Mouse (Mus musculus) inflammation-experienced regulatory T-cells (primary cell): ENCODE results near the gene Gba. TPM values are rescaled to one million over a fixed set of nuclear protein-coding genes. Genes with fewer than 3 reads are reported as not detected.

Experiments
- polyA plus RNA-seq, 2 experiments: library from polyadenylated mRNA; unstranded; fragments of 100-300 nt; shearing (Covaris generic); gene quantifications; one replicate each; pipeline ENCODE4 v1.2.1; 2017

Gene Gba
- polyA plus RNA-seq, result 100 to 1,000 TPM; 120 to 135 TPM

GRCm38 (mm10) chr3:89202253-89203141 is at the start of gene Gba:
Gba (plus strand) TSS chr3:89202928.

DNA sequence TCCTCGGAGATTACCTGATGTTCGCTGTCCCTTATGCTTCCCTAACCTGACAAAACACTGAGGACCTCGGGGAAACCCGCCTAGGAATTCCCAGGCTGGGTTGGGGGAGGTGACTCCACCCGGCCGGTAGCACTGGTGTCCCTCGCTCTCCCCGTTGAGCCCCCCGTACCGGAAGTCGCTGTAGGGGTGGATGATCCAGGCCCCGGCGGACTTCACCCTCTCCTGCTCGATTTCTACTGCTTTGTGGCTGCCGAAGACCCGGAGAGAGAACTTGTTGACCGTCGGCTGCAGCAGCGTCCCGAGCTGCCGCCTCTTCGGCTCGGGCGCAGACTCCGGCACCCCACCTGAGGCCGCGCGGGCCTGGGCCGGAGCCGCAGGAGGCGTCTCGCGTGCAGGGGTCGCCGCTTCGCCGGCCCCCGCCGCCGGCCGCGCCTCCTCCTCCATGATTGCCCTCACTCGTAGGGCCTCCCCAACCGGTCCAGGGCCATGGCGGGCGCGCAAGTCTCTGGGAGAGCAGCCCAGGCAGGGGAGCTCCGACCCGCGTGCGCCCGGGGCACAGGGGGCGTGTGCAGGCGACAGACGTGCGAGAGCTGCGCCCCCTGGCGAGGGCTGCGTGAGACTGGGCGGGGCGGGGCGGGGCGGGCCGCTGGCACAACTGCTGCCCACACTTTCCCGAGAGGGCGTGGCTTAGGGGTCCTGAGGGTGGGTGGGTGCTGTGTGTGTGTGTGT is 42.9 kb upstream of the Gba start, which contains the start of gene Hcn3:
TSS of gene Hcn3 (minus strand) at position 581 of the 729 bp plus-strand sequence.

GRCm38 (mm10) chr3:89164506-89165267 is 38.0 kb upstream of the Gba start, which contains the start of gene Clk2:
Clk2 (plus strand) TSS chr3:89164795.

GRCm38 (mm10) chr3:89177242-89178106 is 25.3 kb upstream of the Gba start, which contains the start of gene Scamp3:
Scamp3 (plus strand) TSS chr3:89177473.

GRCm38 (mm10) chr3:89183058-89183958 is 19.4 kb upstream of the Gba start, which contains the start of gene Fam189b:
Fam189b (plus strand) TSS chr3:89183143.

DNA sequence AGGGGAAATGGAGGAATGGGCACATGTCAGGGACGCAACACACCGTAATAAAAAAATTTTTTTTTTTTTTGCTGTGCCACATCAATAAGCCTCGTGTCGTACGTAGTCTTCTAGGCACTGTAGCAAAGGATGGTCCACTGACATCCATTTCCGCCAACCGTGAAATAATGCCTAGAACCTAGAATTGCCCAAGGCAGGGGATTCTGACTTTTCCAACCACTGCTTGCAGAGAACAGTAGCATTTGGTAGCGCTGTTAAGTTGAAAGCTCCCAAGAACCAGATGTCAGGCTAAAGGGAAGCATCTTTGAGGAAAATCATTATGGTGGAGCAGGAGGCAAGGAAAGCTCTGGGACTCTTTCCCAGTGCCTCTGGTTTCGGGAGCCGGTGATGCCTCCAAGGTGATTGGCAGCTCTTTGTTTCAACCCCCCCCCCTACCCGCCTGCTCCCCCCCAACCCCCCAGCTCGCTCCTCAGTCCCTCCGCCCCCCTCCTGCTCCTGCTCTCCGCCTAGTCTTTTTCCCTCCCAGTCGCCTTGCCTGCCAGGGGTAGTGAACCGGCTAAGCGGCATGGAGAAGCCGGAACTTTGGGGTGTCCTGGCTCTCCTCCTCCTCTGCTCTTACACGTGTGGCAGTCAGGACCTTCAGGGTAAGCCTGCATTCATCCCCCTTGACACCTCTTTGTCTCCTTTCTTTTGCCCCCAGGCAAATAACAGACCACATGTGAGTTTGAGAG is 12.1 kb downstream of the Gba start, which contains the start of gene Thbs3:
TSS of gene Thbs3 (plus strand) at position 500 of the 731 bp plus-strand sequence.

GRCm38 (mm10) chr3:89226900-89227299 is 24.2 kb downstream of the Gba start, which contains the start of gene Mtx1:
Mtx1 (minus strand) TSS chr3:89227088.

DNA sequence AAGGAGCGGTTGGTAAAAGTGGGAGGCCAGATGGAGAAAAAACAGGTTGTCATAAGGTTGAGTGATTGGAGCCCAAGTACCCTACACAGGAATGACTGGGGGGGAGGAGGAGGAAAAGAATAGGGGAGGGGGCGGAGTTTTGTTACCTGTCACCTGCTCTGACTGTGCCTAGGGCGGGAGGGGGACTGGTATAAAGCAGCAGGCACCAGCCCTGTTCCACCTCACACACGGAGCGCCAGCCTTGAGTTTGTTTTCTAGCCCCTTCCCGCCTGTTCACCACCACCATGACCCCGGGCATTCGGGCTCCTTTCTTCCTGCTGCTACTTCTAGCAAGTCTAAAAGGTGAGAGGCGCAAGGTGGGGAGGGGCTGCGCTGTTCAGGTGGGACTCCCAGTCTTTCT is 26.1 kb downstream of the Gba start, which contains the start of gene Muc1:
TSS of gene Muc1 (plus strand) at position 222 of the 400 bp plus-strand sequence.

DNA sequence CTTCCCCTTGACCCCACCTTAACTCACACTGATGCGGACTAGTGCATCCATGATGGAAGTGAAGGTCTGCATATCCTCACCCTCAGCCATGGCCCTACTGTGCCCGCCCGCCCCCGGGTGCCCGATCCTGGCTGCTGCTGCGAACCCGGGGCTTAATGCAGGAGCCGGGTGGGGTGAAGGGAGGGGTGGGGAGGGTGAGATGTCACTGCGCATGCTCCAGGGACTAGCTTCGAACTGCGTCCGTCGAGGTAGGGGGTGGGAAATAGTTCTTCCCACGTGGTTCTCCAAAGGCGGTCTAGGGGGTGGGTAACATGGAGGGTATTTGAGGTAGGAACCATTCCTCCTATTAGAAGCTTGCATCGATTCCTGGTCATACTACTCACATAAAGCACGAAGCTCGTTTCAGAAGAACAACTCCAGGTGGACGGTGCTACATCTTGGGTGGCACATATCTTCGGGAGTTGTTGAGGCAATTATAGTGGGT is 43.0 kb downstream of the Gba start, which contains the start of gene Krtcap2:
TSS of gene Krtcap2 (plus strand) at position 279 of the 484 bp plus-strand sequence.

DNA sequence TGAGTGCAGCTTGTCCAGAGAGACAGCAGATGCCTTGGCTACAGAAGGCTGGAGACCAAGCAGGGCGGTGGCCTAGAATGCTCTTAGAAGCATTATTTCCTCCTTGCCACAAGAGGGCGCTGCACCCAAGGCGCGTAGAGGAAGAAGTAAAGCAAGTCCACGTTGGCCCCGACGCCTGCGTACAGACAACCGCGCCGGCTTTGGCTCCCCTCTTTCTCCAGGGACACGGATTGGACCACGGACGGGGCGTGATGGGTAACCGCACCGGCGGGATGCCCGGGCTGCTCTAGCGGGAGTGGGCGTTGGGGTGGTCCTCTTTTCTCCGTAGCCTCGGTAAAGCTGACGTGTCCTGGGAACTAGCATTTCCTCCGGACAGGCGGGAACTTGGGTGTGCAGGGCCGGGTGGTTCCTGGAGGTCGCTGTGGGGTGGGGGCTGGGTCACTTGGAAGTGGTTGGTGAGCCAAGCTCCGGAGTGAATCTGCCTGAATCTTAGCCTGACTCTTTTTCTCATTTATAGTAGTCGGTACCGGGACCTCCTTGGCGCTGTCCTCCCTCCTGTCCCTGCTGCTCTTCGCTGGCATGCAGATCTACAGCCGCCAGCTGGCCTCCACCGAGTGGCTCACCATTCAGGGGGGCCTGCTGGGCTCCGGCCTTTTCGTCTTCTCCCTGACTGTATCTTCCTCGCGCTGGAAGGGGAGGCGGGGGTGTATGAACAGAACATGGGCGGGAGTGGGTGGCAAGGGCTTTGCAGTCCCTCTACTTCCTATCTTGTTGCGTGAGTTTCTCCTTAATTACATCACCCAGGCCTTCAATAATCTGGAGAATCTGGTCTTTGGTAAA is 43.8 kb downstream of the Gba start, which contains the start of gene Trim46:
TSS of gene Trim46 (minus strand) at position 49 of the 840 bp plus-strand sequence.

Other genes starting within 250 kb of the Gba start
- 10 to 100 TPM; 41.8 to 47.3 TPM for gene Rusc1, start 109.6 kb upstream of the Gba start, polyA plus RNA-seq
- under 1 TPM in 1 of 2 experiments, not detected in 1; 0.23 TPM for gene Gm43738, start 101.8 kb upstream of the Gba start, polyA plus RNA-seq
- 100 to 1,000 TPM in 1 of 2 experiments, 10 to 100 TPM in 1; 59.8 to 110 TPM for gene Fdps, start 101.0 kb upstream of the Gba start, polyA plus RNA-seq
- 1 to 10 TPM in 1 of 2 experiments, not detected in 1; 1.8 TPM for gene Pklr, start 66.8 kb upstream of the Gba start, polyA plus RNA-seq
- gene Hcn3, start 42.7 kb upstream of the Gba start, polyA plus RNA-seq, result 1 to 10 TPM in 1 of 2 experiments, under 1 TPM in 1; 0.76 to 2.1 TPM
- gene Clk2, start 38.1 kb upstream of the Gba start, polyA plus RNA-seq, result 100 to 1,000 TPM; 115 to 129 TPM
- 100 to 1,000 TPM; 257 to 293 TPM for gene Scamp3, start 25.5 kb upstream of the Gba start, polyA plus RNA-seq
- gene Fam189b, start 19.8 kb upstream of the Gba start, polyA plus RNA-seq, result 100 to 1,000 TPM; 204 to 228 TPM
- 1 to 10 TPM in 1 of 2 experiments, under 1 TPM in 1; 0.88 to 1.6 TPM for gene Thbs3, start 12.3 kb downstream of the Gba start, polyA plus RNA-seq
- gene Mtx1, start 24.2 kb downstream of the Gba start, polyA plus RNA-seq, result 100 to 1,000 TPM; 121 to 126 TPM
- 1 to 10 TPM in 1 of 2 experiments, not detected in 1; 1.2 TPM for gene Muc1, start 26.1 kb downstream of the Gba start, polyA plus RNA-seq
- gene Krtcap2, start 43.0 kb downstream of the Gba start, polyA plus RNA-seq, result 100 to 1,000 TPM; 235 to 244 TPM
- gene Trim46, start 43.4 kb downstream of the Gba start, polyA plus RNA-seq, result 1 to 10 TPM; 3.0 to 3.5 TPM
- gene Dpm3, start 56.4 kb downstream of the Gba start, polyA plus RNA-seq, result 10 to 100 TPM; 84.5 to 92.4 TPM
- gene Slc50a1, start 67.6 kb downstream of the Gba start, polyA plus RNA-seq, result 100 to 1,000 TPM; 239 to 241 TPM
- not detected for gene Efna1, start 78.2 kb downstream of the Gba start, polyA plus RNA-seq
- under 1 TPM in 1 of 2 experiments, not detected in 1; 0.49 TPM for gene Efna3, start 120.0 kb downstream of the Gba start, polyA plus RNA-seq
- under 1 TPM; 0.42 to 0.82 TPM for gene Efna4, start 135.1 kb downstream of the Gba start, polyA plus RNA-seq
- gene Adam15, start 147.1 kb downstream of the Gba start, polyA plus RNA-seq, result 10 to 100 TPM; 24.1 to 31.4 TPM
- gene Dcst2, start 159.0 kb downstream of the Gba start, polyA plus RNA-seq, result under 1 TPM; 0.27 to 0.37 TPM
- gene Dcst1, start 162.3 kb downstream of the Gba start, polyA plus RNA-seq, result under 1 TPM; 0.32 to 0.40 TPM
- 10 to 100 TPM; 45.3 to 49.2 TPM for gene Zbtb7b, start 191.8 kb downstream of the Gba start, polyA plus RNA-seq
- gene Lenep, start 199.9 kb downstream of the Gba start, polyA plus RNA-seq, result 1 to 10 TPM in 1 of 2 experiments, not detected in 1; 1.8 TPM
- 10 to 100 TPM; 54.6 to 58.7 TPM for gene Flad1, start 208.9 kb downstream of the Gba start, polyA plus RNA-seq
- 10 to 100 TPM; 13.5 to 16.3 TPM for gene Cks1b, start 215.5 kb downstream of the Gba start, polyA plus RNA-seq
- gene Shc1, start 215.5 kb downstream of the Gba start, polyA plus RNA-seq, result 10 to 100 TPM; 69.6 to 83.1 TPM
- gene Pygo2, start 227.3 kb downstream of the Gba start, polyA plus RNA-seq, result 10 to 100 TPM; 76.0 to 78.7 TPM
- gene Pbxip1, start 233.8 kb downstream of the Gba start, polyA plus RNA-seq, result 100 to 1,000 TPM; 113 to 129 TPM